Mouse (Mus musculus) urinary bladder, postnatal 14 days (tissue): Measurements from ENCODE around the gene Slc29a3.
"Not testable (repeated sequence)": the region's sequence is repeated elsewhere in the genome, so short reads cannot be mapped to it uniquely, and the experiment has no call there.

ENCODE experiments used
- DNase-seq: peaks from one replicate; pipeline ENCODE4 v3.0.0; 2021; ENCODE audit warnings: low spot score

The Slc29a3 gene

DNA sequence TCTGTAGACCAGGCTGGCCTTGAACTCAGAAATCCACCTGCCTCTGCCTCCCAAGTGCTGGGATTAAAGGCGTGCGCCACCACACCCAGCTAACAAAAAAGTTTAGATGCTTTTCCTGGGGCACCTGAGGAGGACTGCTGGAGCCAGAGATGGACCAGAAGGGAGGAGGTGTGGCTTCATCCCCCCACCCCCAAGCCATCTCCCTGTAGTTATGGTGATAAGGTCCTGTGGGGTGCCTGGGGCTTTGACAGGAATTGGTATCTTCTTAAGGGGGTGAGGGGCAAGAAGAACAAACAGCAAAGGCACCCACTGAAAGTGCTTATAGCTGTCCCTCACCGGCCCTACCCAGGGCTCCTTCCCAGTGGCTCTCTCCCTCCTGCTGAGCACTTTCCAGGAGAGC, 25.7 kb downstream of the Slc29a3 start:
- DNase-seq: no peak

DNA sequence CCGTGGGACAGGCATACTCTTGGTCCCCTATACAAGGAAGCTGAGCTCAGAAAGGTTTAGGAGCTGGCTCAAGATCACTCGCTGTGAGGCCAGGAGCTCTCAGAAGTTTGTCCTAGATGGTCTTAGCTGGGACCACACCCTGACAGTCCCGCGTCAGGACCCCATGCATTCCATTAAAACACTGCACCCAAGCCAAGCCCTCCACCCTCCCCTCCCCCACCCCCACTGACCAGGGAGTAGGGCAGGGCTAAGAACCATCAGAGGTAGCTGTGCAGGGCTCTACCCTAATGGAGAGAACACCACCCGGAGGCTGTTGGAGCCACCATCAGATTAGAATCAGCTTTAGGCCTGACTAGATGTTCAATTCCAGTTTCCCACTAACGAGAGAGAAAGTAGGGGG, 28.1 kb downstream of the Slc29a3 start:
- no peak for DNase-seq

DNA sequence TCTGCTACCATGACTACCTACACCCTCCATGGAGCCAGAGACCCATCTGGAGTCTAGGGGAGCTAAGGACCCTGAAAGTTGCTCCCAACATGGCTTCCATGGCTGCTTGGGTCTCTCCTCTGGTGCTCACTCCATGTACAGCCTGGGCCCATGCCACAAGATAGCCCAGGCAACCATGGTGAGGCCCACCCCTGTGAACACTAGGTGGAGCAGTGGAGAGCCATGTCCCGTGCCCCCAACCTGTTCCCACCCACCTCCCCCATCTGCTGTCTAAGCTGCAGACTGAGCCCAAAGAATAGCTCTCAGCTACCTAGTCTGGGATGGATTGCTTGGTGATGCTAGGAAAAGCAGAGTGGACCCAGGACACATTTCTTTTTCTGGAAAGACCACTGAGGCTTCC, 29.2 kb downstream of the Slc29a3 start:
- DNase-seq: no peak

DNA sequence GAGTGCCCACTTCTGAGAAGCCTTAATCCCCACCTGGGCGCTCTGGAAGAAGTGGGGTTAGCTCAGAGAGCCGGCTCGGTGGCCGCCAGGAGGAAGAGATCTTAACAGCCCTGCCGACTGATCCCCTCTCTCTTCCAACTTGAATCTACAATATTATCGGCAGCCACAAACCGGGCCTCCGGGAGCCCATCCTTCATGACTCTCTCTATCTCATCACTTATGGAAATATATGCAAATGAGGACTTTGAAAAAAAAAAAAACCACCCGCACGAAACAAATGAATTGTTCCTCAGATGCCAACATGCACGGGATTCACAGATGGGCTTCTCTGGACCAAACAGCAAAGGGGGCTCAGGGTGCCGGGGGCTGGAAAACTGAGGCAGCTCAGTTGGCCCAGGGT, 31.0 kb downstream of the Slc29a3 start:
- no peak for DNase-seq

DNA sequence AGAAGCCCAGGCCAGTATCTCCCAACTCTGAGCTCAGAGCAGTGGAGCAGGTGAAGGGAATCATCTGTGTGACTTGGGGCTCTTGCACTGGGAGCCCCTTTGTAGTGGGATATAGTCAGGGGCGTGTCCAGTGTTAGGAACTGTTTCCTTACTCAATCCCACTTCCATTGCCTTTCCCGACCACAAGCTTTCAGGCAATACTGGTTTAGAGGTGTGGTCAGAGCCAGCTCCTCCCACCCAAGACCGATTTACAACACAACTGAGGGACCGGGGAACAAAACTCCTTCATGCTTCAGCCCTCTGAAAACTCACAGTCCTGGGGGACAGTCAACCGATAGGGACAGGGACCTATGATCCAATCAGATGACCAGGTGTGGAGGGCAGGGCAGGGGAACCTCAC, 32.1 kb downstream of the Slc29a3 start:
- DNase-seq: no peak

DNA sequence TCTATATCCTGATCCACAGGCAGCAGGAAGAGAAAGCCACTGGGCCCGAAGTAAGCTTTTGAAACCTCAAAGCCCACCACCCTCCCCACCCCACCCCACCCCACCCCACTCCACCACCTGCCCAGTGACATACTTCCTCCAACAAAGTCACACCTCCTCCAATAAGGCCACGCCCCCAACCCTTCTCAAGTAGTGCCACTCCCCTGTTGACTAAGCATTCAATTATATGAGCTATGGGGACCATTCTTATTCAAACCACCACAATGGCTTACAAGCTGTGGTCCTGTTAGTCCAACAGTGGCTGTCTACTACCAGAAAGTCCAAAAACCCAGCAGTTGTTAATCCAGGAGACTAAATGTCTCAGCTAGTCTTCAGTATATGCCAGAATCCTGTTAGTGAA, 34.1 kb downstream of the Slc29a3 start:
- no peak for DNase-seq

DNA sequence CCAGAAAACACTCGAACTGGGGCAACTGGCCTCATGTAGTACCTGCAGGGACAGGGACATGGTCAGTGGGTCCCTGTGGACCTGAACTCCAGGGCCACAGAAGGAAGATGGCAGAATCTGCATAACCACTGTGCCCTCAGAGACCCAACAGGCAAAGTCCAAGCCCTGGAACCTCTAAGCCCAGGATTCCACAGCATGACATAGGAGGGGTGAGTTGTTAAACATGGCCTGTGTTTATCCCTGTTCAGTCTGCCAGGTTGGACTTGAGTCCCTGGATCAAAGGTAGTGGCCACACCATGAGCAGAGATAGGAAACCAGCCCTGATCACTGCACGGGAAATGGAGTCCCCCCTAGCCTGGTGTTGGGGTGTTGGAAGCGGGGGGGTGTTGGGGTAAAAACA, 36.1 kb downstream of the Slc29a3 start:
- DNase-seq: no peak

DNA sequence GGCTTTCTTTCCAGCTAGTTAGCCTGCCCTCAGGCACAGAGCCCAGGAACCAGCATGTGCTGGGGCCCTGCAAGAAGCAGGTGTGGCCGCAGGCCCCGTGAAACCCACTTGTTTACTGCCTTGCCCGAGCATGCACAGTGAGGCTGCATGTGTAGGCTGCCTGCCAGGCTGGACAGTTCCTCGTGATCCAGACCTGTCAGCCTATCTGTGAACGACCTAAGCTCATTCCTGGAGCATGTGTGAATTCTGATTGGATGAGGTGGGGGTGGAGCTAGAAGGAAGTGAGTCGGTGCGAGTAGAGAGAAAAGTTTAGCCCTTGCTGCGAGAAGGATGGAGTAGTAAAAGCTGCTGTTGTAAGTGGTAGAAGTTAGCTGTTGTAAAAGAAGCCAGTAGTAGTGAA, 40.3 kb downstream of the Slc29a3 start:
- not testable (repeated sequence) for DNase-seq

DNA sequence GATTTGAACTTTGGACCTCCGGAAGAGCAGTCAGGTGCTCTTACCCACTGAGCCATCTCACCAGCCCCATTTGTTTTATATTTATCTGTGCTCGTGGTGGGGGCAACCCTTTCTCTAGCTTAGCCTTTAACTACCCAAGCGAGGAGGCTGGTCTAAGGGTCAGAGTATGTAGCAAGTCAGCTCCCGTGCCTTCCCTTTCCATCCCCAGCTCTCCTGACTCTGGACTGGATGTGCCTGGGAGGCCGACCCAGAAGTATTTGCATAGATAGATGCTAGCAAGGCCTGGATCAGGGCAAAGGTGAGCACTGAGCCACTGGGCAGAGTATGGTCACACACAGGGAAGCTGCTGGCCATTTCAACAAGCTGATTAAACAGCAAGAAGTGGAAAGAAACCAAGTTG, 43.8 kb downstream of the Slc29a3 start:
- DNase-seq: no peak

DNA sequence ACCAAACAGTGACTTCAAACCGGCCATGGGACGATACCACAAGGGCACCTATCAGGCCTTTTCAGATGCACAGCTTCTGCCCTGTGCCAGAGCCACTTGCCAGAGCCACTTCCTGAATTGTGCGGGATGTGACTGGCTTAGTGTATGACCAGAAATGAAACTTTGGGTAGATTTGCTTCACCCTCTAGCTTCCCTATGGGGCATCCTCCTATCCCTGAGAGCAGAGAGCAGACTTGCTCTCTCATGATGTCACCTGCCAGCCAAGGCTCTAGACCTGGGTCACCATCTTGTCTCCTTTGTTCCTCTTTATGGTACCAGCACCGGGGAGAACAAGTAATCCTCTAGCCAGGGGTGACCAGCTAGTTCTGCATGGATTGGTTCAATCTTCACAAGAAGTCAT, 46.3 kb downstream of the Slc29a3 start:
- DNase-seq: no peak

DNA sequence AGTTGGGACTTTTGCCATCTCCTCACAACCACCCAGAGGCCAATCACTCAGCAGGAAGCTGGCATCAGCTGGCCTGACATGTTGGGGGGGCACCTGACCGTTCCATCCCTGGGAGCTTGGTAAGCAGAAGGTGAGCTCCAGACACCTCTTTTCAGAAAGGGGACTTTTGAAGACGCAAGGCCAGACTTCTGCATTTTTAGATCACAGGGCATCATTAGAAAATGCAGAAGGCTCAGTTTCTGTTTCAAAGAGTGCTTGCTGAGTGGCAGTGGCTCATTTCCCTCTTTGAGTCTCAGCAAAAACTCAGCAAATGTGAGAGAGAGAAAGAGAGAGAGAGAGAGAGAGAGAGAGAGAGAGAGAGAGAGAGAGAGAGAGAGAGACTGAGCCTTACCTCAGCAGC, 47.5 kb downstream of the Slc29a3 start:
- DNase-seq: no peak

DNA sequence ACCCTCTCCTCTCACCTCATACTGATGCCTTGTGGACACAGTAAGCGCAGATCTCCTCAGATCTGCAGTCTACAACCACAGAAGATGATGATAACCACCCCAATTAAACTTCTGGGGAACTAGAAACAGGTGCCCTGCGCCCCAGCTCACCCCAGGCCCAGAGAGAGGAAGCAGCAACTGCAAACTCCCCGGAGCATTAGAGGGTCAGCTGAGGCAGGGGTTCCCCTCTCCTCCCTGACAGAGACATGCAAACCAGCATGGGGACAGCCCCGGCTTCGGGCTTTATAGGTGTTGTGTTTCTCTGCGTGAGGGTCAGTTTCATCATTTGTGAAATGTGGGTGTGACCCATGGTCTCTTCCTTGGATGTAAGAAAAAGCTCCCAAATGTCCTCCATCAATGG, 54.8 kb downstream of the Slc29a3 start:
- no peak for DNase-seq

DNA sequence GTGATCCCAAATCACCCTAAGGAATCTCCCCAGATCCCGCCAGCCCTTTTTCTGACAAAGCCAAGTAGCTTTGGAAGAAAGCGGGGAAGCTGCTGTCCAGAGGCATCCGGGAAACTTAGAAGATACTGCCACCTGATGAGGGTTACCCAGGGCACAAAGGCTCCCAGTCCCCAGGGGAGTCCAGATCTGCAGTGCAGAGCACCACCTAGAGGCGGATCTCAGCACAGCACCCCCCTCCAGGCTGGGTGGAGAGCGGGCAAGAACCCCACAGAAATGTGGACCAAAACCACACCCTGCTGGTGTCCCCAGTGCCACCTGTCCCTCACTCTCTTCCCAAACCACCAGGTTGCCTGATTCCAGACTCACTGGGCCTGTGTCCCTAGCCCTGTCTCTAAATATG, 55.6 kb downstream of the Slc29a3 start:
- peak; percentile 65 for DNase-seq

DNA sequence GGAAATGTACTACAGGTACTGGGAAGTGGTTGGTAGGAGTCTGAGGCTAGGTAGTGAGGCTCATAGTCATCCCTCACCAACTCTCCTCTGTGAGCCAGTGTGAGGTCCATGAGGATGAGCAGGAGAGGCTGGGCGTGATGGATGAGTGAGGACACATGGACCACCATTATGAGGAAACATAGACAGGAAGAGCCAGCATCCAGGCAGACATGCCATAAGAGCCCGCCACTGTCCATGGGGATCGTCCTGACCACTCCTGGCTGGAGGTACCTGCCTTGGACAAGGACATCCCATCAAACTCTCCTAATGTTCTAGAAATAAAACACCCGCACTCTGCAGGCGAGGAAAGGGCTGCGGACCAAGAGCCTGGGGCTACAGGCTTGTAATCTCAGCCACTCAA, 56.2 kb downstream of the Slc29a3 start, which contains the start of gene Cdh23:
Gene Cdh23, minus strand, starts transcription at position 101 of the 400 bp plus-strand sequence.
- no peak for DNase-seq

DNA sequence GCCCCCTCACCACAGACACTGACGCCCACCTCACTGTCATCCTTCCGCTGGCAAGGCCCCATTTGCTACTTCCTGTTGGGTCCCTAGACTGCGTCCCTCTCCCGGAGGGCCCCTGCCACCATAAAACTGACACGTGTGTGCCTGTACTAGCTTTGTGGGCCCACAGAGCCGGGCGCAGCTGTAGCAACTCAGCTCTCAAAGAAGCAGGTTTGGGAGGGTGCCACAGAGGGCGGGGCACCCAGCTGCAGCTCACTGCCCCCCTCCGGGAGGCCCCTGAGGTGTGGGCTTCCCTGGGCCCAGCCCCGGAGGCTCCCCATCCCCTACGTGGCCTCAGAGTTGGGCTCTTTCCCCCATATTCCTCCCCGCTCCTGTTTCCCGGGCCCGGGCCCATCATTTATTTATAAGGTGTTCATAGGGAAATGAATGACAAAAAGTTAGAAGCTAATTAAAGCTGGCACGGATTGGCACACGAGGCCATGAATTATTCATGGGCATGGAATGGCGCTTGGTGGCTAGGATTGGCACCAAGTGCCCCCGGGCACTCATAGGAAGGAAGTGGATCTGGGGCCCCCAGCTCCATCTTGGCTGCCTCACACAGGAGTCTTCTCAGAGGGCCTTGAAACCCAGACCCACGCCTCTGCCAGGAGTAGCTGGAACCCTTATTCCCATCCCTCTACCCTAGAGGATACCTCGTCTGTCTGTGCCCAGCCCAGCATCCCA, 60.8 kb downstream of the Slc29a3 start:
- DNase-seq: no peak

DNA sequence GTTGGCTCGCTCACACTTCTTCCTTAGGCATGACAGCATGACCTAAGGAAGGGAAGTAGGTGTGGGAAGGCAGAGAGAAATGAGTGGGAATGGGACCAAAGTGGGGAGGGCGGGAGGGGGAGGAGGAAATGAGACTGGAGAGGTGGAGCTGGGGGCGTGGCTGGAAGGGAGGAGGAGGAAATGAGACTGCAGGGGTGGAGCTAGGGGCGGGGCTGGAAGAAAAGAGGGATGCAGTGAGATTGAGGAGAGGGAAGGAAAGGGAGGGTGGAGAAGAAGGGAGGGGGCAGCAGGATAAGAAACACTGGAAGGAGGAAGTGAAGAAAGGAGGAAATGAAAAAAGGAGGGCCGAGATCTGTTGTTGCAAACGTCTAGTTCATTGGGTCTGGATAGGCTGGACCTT, 61.6 kb downstream of the Slc29a3 start:
- no peak for DNase-seq

DNA sequence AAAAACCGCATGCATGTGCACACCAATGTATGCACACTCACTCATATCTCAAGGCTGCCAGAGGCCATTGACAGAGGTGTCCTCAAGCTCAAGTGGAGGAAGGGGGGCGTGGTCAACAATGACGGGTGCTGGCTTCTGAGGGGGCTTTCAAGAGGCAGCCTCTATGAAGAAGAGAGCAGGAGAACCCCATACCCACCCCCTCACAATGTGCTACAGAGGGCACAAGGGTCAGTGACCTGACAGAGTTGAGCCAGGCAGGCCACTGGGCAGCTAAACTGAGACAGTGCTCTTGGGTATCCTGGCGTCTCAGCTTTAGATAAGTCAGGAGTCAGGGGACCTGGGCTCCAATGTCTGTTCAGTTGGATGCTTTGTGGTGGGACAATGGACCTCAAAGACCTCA, 63.2 kb downstream of the Slc29a3 start:
- DNase-seq: no peak

DNA sequence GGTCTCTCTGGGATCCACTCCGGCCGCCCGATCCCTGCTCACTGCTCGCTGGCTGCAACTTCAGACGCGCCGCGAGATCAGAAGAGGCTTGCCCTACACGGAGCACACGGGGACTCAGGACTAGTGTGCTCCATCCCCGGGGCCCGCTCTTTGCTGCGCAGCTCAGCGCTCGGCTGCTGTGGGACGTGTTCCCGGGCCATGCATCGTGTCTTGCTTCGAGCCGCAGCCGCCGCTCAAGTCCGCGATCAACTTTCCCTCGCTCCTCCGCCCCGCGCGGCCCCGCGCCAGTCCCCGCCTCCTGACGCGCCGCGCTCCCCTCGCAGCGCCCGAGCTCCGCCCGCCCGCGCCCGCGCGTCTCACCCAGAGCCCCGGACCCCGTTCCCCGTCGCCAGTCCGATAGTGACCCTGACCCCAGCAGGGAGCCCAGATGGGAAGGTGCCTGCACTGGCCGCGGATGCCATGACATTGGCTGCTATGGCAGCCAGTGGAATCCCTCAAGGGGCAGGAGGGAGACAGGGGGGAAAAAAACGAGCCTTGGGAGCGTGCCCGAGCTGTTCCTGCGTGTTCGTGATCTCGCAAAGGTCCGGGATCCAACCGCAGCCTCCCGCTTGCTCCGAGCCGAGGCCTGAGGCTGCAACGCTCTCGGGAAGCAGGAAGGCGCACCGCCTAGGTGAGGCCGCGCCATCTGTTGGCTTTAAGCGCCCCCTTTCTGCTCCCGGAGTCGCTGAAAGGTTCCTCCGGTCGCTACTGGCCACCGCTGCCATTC, 65.4 kb downstream of the Slc29a3 start:
- peak; percentile 58 for DNase-seq

DNA sequence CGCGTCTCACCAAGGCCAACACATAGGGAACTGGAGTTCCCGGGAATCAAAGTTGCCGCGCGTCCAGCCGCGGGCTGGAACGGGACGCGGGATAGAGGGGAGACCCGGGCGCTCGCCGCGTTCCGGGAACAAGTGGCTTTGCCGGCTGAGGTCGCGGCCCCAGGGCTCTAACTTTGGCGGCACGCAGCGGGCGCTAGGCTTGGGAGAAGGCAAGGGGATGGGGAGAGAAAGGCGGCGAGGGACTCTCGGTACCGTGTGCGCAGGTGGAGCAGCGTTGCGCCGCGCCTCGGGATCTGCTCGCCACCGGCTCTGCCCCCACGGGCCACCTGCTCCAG, 66.0 kb downstream of the Slc29a3 start:
- DNase-seq: no peak

DNA sequence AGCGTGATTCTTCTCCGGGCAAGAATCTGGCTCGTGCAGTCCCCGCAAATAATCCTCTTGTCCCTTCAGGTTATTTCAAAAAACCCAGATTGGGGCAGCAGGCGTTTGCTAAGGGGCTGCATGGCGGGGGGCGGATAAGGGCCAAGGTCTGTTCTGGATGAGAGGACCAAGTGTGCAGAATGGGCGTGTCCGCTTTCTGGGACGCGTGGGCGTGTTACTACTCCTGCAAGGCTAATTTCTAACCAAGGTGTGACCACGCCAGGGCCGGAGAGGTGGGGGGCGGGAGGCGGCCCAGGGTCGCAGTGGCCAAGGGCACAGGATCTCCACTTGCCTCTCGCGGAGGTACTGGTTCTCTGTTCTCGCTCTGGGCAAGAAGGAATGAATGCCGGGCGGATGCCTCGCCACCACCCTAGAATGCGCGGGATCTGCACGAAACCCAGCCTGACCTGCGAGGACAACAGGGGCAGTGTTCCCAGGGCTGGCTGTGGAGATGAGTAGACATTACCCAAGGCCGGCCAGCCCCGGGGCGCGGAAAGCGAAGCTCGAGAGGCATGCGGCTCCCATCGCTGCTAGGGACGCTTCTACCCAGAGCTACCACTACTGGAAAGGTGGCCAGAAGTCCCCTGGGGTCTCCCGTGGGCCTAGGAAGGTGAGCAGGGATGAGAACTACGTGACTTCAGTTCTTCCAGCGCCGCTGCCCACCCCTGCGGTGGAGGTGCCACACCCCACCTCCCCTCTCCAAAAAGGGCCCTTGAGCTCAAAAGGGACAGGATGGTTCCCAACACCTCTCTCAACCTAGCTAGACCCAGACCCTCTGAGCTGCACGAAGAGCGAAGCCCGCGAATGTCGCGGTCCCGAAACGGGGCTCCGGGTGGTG, 66.6 kb downstream of the Slc29a3 start:
- no peak for DNase-seq

DNA sequence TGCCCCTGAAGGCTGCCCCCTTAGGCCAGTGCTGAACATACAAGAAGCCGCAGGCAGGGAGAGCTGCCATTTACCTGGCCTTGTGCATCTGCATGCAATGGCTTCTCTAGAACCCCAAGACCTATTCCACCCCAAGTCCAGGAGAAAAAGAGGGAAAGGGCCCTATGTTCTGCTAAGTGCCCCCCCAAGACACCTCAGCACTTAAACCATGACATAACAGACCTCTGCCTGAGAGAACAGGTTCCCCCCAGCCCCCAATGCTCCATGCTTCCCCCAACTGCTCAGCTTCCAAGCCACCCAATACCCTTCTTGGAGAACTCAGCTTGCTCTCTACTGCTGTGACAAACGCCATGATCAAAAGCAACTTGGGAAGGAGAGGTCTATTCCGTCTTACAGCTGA, 73.7 kb downstream of the Slc29a3 start:
- no peak for DNase-seq

DNA sequence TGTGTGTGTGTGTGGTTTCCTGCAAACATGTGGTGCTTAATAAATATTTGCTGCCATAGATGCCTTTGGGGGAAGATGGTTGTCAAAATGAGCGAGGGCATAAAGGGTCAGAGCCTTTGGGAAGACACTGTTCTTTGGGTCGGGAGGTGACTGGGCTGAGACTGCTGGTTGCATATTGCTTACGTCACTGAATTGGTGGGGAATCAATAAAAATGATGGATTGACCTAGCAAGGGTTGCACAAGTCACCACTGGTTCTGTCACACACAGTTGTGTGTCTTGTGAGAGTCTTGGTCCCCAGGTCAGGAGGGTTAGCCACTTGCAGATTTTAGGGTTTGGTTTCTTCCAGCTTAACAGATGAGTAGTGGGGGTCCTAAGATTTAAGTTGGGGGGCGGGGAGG, 75.3 kb downstream of the Slc29a3 start:
- DNase-seq: no peak

DNA sequence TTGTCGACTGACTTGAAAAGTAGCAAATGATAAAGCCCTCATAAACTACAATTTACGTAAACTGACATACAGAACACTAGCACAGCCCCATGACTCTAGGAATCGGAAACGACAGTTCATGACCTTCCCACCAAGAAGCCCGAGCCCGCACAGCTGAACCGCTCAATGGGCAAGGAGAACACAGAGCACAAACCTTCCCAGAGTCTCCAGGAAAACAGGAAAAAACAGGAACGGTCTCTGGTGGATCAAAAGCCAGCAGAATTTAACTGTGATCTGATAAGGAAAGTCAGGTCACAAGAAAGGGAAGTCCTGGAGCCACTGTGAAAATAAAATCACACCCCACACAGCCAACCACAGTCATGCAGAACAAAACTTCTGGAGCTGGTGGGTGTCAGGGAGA, 82.4 kb downstream of the Slc29a3 start:
- no peak for DNase-seq
